Mouse (Mus musculus) heart, embryonic 16.5 days (tissue): Measurements from ENCODE around the gene Slc30a6. TPM values are rescaled to one million over a fixed set of nuclear protein-coding genes. Genes with fewer than 3 reads are reported as not detected.
"Not testable (repeated sequence)": the region's sequence is repeated elsewhere in the genome, so short reads cannot be mapped to it uniquely, and the experiment has no call there.

Experiments used
- ATAC-seq: fragments of 200-750 bp; cut with Nextera tagmentation; replicated peaks from 2 replicates; pipeline ENCODE4 v1.8.0; 2017; ENCODE audit warnings: moderate number of reproducible peaks; ENCODE audit not compliant: insufficient read depth, low FRiP score; ENCODE audit errors: extremely low read depth
- H3K27ac ChIP-seq: fragments of 300-500 bp; sonication (generic); 2 replicates; pipeline ENCODE4 v1.5.1; 2014; ENCODE audit warnings: mild to moderate bottlenecking, low read length, control low read depth, moderate library complexity
- H3K27me3 ChIP-seq: fragments of 300-500 bp; sonication (generic); 2 replicates; pipeline ENCODE4 v1.6.1; 2014; ENCODE audit warnings: low read length, mixed read lengths; ENCODE audit not compliant: control insufficient read depth, insufficient read depth
- H3K36me3 ChIP-seq: fragments of 300-500 bp; sonication (generic); 2 replicates; pipeline ENCODE4 v1.6.1; 2014; ENCODE audit not compliant: control insufficient read depth, insufficient read depth
- H3K4me1 ChIP-seq: fragments of 300-500 bp; sonication (generic); 2 replicates; pipeline ENCODE4 v1.6.1; 2014; ENCODE audit warnings: low read length, mixed read lengths; ENCODE audit not compliant: control insufficient read depth, insufficient read depth
- H3K4me2 ChIP-seq: fragments of 300-500 bp; sonication (generic); 2 replicates; pipeline ENCODE4 v1.6.1; 2014; ENCODE audit warnings: low read depth, mild to moderate bottlenecking, control low read depth, low read length
- H3K4me3 ChIP-seq: fragments of 300-500 bp; sonication (generic); 2 replicates; pipeline ENCODE4 v1.5.1; 2014; ENCODE audit warnings: mild to moderate bottlenecking, control low read depth, low read length
- H3K9ac ChIP-seq: fragments of 300-500 bp; sonication (generic); 2 replicates; pipeline ENCODE4 v1.6.1; 2014; ENCODE audit warnings: low read length, control low read depth
- H3K9me3 ChIP-seq: fragments of 300-500 bp; sonication (generic); replicated peaks from 2 replicates; pipeline ENCODE4 v1.6.1; 2016; ENCODE audit warnings: low read length; ENCODE audit not compliant: control insufficient read depth
- WGBS: fragments of 180-500 bp; shearing (Covaris S2); extraction: QIAGEN DNeasy Blood & Tissue Kit; methylation state at CpG from one replicate; pipeline ENCODE4 v1.1.7; 2014; 5-methylcytosine and 5-hydroxymethylcytosine counted together
- polyA plus RNA-seq: library from polyadenylated mRNA; unstranded; fragments of >200 nt; fragmentation: Nextera tagmentation; extraction: Ambion mirVana; gene quantifications from 2 replicates; pipeline ENCODE4 v1.2.1, GENCODE M21; 2015

The Slc30a6 gene
- polyA plus RNA-seq, 1 experiment from 2014 or later, result 26.7 TPM

DNA sequence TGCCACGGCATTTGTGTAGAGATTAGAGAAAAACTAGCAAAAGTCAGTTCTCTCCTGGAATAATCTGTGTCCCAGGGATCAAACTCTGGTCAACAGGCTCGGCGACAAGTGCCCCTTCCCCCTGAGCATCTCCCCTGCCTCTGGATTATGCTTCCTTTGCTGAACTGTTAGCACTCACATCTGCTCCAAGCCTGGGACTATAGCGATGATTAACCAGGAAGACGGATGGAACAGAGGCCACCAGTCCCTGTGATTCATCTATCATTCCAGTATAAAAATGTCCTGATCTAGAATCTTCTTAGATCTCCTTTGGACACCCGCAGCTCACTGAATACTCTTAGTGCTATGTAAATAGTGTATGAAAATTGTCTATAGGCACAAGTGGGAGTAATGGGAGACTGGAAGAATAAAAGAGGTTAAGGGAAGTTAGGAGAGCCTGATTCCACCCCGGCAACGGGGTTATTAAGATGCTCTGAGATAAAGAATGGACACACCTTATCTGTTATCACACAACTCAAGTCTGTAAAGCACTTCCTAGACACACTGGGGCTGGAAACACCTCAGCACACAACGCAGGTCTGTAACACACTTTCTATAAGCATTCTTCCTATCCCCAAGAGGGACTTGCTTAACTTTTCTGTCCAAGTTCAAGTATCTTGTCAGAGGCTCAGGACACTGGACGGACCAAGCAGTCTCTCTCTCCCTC, 62.7 kb downstream of the Slc30a6 start:
- H3K27me3 ChIP-seq, result no peaks in the 10 kb centered on the region
- no peaks in the 10 kb centered on the region for H3K4me1 ChIP-seq
- 55% methylated on average over 10 of the region's 10 CpGs for WGBS
- H3K9ac ChIP-seq, result no peak overlapping the region
- H3K4me2 ChIP-seq, result no peak overlapping the region
- H3K9me3 ChIP-seq, result no peaks in the 10 kb centered on the region
- no peak overlapping the region for H3K27ac ChIP-seq
- ATAC-seq, result no peak
- no peak overlapping the region for H3K4me3 ChIP-seq
- H3K36me3 ChIP-seq, result no peaks in the 10 kb centered on the region

DNA sequence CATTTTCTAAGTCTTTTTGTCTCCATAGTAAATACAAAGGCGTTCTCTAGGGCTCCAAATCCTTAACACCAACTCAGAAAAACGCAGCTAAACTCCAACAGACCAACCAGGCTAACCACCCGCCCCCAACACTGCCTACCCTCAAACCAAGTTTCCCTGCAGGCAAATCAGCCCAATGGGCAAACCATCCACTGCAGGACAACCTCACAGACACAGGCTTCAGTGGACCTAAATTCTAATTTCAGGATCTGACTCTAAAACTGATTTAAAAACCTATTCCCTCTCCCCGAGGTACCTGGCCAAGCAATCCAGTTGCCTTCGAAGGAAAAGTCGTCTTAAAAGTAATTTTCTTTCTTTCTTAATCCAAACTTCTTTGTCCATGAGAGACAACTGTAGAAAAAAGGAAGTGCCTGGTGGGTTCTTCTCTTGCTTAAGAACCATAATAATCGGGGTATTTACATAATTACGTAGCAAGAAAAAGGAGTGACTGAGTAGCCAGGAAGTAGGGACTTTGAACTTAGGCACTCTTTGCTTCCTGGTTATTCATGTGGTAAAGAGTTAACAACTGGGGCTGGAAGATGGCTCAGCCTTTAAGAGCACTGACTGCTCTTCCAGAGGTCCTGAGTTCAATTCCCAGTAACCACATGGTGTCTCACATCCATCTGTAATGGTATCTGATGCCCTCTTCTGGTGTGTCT, 63.5 kb downstream of the Slc30a6 start, which contains the start of gene Nlrc4:
Gene Nlrc4, minus strand, starts transcription at position 432 of the 698 bp plus-strand sequence.
- no peak within 1 kb of the TSS for H3K27ac ChIP-seq
- ATAC-seq, result no peak
- 55% methylated on average over 8 of the region's 8 CpGs for WGBS

DNA sequence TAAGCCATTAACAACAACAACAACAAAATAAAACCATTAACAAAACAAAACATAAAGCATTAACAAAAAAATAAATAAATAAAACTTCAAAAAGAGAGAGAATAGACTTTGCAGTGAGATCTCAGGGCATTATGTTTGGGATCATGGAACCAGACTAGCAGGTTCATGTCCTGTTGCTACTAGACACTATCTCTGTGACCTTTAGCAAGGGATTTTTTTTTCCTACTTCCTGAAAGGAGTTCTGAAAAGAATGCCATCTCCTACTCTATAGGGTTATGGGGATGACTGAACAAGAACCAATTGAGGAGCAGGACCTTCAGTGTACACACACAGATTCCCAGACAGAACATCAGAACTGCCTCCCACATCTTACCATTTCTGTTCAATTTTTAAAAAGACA, 68.1 kb downstream of the Slc30a6 start:
- no peaks in the 10 kb centered on the region for H3K9me3 ChIP-seq
- H3K27me3 ChIP-seq, result no peaks in the 10 kb centered on the region
- ATAC-seq, result no peak
- H3K27ac ChIP-seq, result no peak overlapping the region
- H3K36me3 ChIP-seq, result no peaks in the 10 kb centered on the region
- H3K4me3 ChIP-seq, result no peak overlapping the region
- H3K9ac ChIP-seq, result no peak overlapping the region
- no peak overlapping the region for H3K4me2 ChIP-seq
- H3K4me1 ChIP-seq, result no peaks in the 10 kb centered on the region

More for the DNA sequence above, 63.5 kb downstream of the Slc30a6 start, which contains the start of gene Nlrc4:
- Histone ChIP-seq H3K36me3 (no peaks in the 10 kb centered on the region), H3K9ac (no peak within 1 kb of the TSS), H3K4me1 (no peaks in the 10 kb centered on the region), H3K27me3 (no peaks in the 10 kb centered on the region), H3K4me3 (no peak within 1 kb of the TSS), H3K4me2 (no peak within 1 kb of the TSS), H3K9me3 (no peaks in the 10 kb centered on the region)

DNA sequence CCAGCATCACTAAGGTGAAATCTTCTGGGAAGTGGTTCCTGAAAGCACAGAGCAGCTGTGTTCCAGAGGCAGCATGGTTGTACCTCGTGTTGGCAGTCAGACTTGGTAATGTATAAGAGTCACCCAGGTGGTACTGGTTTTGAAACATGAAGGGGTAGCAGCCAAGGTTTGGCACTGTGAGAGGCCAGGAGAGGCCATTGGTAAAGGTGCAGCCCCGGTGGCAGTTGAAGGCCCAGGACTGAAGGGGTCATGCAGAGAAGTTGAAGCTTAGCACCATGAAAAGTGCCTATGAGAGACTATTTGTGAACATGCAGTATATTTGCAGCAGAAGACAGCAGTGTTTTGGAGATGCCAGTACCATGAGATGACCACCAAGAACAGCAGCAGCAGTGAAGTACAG, 72.6 kb downstream of the Slc30a6 start:
- 78% methylated on average over 2 of the region's 2 CpGs for WGBS
- not testable (repeated sequence) for ATAC-seq, H3K4me3 ChIP-seq, H3K36me3 ChIP-seq, H3K9ac ChIP-seq, H3K27ac ChIP-seq, H3K27me3 ChIP-seq, H3K4me1 ChIP-seq, H3K9me3 ChIP-seq, H3K4me2 ChIP-seq

DNA sequence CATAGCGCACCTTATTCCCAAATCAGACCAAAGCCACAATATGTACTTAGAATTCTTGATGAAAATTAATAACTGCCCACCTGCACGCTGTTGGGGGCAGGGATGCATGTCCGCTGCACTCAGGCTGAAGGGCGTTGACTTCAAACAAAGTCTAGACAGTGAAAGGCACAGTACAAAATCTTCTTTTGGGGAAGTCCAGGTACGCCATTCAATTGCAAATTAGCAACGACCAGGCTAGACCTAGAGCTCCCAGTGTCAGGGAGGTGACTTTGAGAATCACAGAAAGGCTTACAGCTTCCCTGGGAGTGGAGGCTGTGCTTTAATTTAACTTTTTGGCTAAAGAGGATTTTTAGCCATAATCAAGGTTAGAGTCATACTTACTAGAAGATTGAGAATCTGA, 74.7 kb downstream of the Slc30a6 start:
- 74% methylated on average over 6 of the region's 6 CpGs for WGBS
- ATAC-seq, result not testable (repeated sequence)

More for the DNA sequence above, 74.7 kb downstream of the Slc30a6 start:
- H3K36me3 ChIP-seq, H3K4me2 ChIP-seq, H3K4me3 ChIP-seq, H3K27ac ChIP-seq, H3K27me3 ChIP-seq, H3K9me3 ChIP-seq, H3K4me1 ChIP-seq, H3K9ac ChIP-seq: not testable (repeated sequence)

Other genes starting within 250 kb of the Slc30a6 start
- 71.4 and 72.2 TPM in 2 replicates for gene Memo1, start 100.1 kb upstream of the Slc30a6 start, polyA plus RNA-seq
- gene Dpy30, start 71.7 kb upstream of the Slc30a6 start, polyA plus RNA-seq, result 184 and 188 TPM in 2 replicates
- gene Spast, start 56.6 kb upstream of the Slc30a6 start, polyA plus RNA-seq, result 9.1 and 9.4 TPM in 2 replicates
- 0.07 and 0.28 TPM in 2 replicates for gene Nlrc4, start 63.5 kb downstream of the Slc30a6 start, polyA plus RNA-seq
- 52.7 and 56.6 TPM in 2 replicates for gene Yipf4, start 93.9 kb downstream of the Slc30a6 start, polyA plus RNA-seq
- 46.6 and 51.8 TPM in 2 replicates for gene Birc6, start 132.7 kb downstream of the Slc30a6 start, polyA plus RNA-seq